Mouse (Mus musculus): ENCODE measurements around the gene Pdlim4. TPM values are rescaled to one million over a fixed set of nuclear protein-coding genes. Genes with fewer than 3 reads are reported as not detected.

Gene Pdlim4
- polyA plus RNA-seq, 1 experiment from 2014 or later: 144 TPM

DNA sequence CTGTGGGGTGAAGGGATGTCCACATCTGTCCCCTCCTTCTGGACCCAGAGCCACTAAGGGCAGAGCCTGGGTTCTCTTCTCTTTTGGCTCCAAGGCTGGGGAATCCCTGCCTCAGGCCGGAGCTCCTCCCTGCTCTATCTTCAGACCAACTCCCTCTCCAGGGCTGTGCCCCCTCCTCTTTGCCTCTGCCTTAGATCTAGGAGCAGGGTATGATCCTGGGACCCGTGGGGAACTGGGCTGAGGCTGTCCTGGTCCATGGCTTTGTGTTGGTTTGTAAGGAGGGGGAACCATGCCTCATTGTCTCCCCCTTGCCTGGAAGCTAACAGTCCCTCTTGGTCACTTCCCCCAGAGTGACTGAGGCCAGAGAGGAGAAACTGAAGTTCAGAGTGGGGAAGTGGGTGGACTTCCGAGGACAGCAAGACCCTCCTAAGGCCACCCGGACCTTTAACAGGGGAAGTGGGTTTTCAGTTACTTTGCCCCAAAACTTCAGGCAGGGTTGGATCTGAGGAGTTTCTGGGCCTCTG lies 756 bp downstream of the Pdlim4 start:
- Histone ChIP-seq H3K4me1 (peaks cover 29% of the 10 kb centered on the region), H3K4me2 (replicated peaks) (peak overlapping the region; percentile 83), H3K9me3 (no peaks in the 10 kb centered on the region), H3K27me3 (no peaks in the 10 kb centered on the region), H3K36me3 (peaks cover 7% of the 10 kb centered on the region; the same call in 1 of the 2 replicates), H3K9ac (peak overlapping the region; percentile 85), H3K27ac (peak overlapping the region; percentile 84), H3K4me3 (peak overlapping the region; percentile 68)
- no peak for ATAC-seq (ENCODE audit: insufficient number of reproducible peaks, insufficient read depth, low FRiP score, low TSS enrichment)
- WGBS: 13% methylated on average over 4 of the region's 4 CpGs

DNA sequence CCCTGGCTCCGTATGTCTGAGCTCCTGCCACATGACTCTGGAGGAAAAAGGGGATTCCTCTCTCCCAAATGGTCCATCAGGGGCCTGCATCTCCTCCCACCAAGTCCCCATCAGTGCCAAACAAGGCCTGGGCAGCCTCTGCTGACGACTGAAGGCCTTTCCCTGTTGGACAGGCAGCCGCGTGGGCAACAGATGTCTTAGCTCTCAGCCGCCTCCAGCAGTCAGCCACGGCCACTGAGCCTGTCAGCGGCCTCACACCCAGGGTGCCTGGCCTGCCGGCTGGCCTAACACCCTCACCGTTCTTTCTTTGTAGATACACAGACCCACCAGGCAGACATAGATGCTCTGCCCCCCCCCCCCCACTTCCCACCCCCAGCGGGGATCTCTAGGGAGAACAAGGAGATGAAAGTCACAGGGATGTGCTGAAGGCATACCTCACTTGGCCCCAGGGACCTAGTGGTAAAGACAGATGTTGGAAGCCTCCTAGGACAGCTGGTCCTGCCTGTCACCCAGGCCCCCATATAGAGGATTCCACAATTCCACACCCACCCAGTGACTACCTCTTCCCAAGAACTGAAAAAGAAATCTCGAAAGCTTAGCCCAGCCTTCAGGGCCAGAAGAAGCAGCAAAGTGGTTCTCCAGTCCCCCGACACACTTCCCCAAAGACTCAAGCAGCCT lies 1.4 kb downstream of the Pdlim4 start:
- ATAC-seq (ENCODE audit: insufficient number of reproducible peaks, insufficient read depth, low FRiP score, low TSS enrichment): no peak
- peak overlapping the region; percentile 83 for H3K4me2 ChIP-seq (replicated peaks)
- H3K4me3 ChIP-seq: peak overlapping the region; percentile 68
- no peaks in the 10 kb centered on the region for H3K27me3 ChIP-seq
- H3K4me1 ChIP-seq: peaks cover 34% of the 10 kb centered on the region
- peaks cover 11% of the 10 kb centered on the region for H3K36me3 ChIP-seq
- peak overlapping the region; percentile 84 for H3K27ac ChIP-seq
- H3K9ac ChIP-seq: peak overlapping the region; percentile 85
- WGBS: 12% methylated on average over 12 of the region's 12 CpGs
- no peaks in the 10 kb centered on the region for H3K9me3 ChIP-seq

DNA sequence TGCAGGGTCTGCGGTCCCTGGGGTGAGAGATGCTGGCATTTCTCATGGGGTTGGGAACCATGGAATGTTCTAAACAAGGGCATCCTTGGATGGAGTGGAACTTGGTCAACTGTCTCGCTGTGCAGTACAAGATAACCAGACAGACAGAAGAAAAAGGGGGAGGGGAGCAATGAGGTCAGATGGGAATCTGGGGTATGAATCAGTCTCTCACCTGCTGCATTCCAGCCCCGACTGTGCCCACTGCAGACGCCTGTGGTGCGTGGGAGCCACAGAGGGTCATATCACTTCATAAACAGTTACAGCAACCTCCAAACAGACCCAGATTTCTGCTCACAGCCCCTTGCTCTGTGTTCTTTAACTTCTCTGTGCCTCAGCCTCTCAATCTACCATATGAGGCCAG lies 2.4 kb downstream of the Pdlim4 start:
- no peak for ATAC-seq (ENCODE audit: insufficient number of reproducible peaks, insufficient read depth, low FRiP score, low TSS enrichment)
- H3K27ac ChIP-seq: no peak overlapping the region
- H3K9ac ChIP-seq: peak overlapping the region; percentile 85; the same call in 1 of the 2 replicates
- peak overlapping the region; percentile 68 for H3K4me3 ChIP-seq
- no peaks in the 10 kb centered on the region for H3K9me3 ChIP-seq
- H3K27me3 ChIP-seq: no peaks in the 10 kb centered on the region
- H3K4me2 ChIP-seq (replicated peaks): peak overlapping the region; percentile 83
- H3K4me1 ChIP-seq: peaks cover 39% of the 10 kb centered on the region
- 65% methylated on average over 5 of the region's 5 CpGs for WGBS
- H3K36me3 ChIP-seq: peaks cover 21% of the 10 kb centered on the region

DNA sequence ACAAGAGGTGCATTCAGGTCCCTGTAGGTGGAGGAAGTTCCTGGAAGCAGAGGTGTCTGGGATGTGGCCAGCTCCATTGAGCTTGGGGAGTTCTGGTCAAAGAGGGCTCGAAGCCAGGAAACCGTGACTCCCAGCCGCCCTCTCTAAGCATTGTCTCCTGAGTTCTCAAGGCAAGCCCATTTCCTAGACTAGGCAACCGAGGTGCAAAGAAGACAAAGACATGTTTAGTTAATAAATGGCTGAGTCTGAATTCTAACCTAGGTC lies 3.0 kb downstream of the Pdlim4 start:
- Histone ChIP-seq H3K27me3 (no peaks in the 10 kb centered on the region), H3K27ac (no peak overlapping the region), H3K4me1 (peaks cover 43% of the 10 kb centered on the region), H3K36me3 (peaks cover 24% of the 10 kb centered on the region), H3K9ac (no peak overlapping the region), H3K9me3 (no peaks in the 10 kb centered on the region), H3K4me2 (replicated peaks) (no peak overlapping the region), H3K4me3 (no peak overlapping the region)
- 87% methylated on average over 4 of the region's 4 CpGs for WGBS
- ATAC-seq (ENCODE audit: insufficient number of reproducible peaks, insufficient read depth, low FRiP score, low TSS enrichment): no peak

DNA sequence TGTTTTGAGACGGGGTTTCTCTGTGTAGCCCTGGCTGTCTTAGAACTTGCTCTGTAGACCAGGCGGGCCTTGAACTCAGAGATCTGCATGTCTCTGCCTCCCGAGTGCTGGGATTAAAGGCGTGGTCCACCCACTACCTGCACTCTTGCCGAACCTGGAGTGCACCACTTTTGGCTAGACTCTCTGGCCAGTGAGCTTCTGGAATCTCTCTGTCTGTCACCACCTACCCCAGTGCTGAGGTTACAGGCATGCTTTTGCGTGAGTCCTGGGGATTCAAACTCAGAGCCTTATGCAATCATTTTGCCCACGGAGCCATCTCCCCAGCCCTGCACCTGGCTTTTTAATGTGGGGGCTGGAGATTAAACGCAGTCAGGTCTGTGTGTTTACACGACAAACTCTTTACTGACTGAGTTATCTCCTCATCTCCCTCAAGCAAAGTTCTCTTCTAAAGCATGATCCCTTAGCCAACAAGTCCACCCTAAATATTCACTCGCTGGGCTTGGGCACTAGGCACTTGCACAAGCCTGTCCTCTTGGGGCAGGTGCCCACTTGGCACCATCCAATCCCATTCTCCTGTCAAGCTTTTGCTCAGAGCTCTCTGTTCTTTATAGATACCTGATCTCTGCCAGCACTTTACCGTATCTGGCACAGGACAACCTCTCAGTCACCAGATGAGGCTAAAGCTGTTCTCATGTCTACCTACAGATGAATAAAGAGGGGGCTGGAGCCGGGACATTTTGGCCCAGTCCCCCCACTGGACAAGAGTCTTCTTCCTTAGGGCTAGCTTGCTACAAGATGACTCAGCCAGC lies 3.5 kb downstream of the Pdlim4 start:
- WGBS: 86% methylated on average over 12 of the region's 12 CpGs
- Histone ChIP-seq H3K4me3 (no peak overlapping the region), H3K4me1 (peaks cover 48% of the 10 kb centered on the region), H3K27ac (no peak overlapping the region), H3K27me3 (no peaks in the 10 kb centered on the region), H3K9ac (no peak overlapping the region), H3K9me3 (no peaks in the 10 kb centered on the region), H3K4me2 (replicated peaks) (no peak overlapping the region), H3K36me3 (peaks cover 29% of the 10 kb centered on the region)
- ATAC-seq (ENCODE audit: insufficient number of reproducible peaks, insufficient read depth, low FRiP score, low TSS enrichment): no peak

DNA sequence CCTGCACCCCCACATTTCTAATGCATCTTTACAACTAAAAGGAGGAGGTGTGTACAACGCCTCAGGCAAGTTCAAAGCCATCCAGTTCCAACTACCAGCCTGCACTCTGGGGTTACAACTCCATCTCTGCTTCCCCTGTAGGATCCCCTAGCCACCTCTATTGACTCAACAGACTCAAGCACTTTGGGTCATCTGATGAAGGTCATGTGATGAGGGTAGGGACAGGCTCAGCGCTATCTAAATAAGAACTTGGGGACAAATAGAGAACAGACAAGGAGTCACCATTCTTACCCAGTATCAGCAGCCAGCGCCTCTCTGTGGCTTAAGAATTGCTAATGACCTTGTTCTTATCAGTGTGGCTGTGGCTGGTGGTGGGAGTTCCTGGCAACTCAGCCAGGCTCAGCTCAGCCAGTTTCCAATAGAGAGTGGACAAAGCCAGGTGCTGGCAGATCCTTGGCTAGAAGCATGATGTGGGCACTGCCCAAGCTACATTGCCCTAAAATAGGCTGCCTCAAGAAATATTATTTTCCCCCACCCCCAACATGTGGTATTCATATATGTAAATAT lies 4.3 kb downstream of the Pdlim4 start:
- Histone ChIP-seq H3K27me3 (no peaks in the 10 kb centered on the region), H3K9me3 (no peaks in the 10 kb centered on the region), H3K9ac (no peak overlapping the region), H3K4me3 (no peak overlapping the region), H3K4me1 (peaks cover 56% of the 10 kb centered on the region), H3K36me3 (peaks cover 31% of the 10 kb centered on the region), H3K27ac (no peak overlapping the region), H3K4me2 (replicated peaks) (no peak overlapping the region)
- no peak for ATAC-seq (ENCODE audit: insufficient number of reproducible peaks, insufficient read depth, low FRiP score, low TSS enrichment)
- 78% methylated on average over 3 of the region's 3 CpGs for WGBS

DNA sequence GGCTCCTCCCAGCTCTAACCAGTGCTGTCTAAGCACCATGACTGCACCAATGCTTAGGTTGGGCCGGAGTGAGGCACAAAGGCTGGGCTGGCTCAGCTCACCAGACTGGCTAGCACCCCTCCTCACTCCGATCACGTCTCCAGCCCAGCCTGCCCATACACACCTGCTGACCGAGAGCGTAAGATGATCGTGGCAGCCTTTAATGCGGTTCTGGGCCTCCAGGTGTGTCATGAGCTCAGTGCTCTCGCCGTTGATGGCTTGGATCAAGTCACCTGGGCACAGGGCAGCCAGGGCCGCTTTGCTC lies 5.4 kb downstream of the Pdlim4 start:
- WGBS: 84% methylated on average over 10 of the region's 10 CpGs
- no peaks in the 10 kb centered on the region for H3K9me3 ChIP-seq
- peaks cover 36% of the 10 kb centered on the region for H3K36me3 ChIP-seq
- H3K9ac ChIP-seq: no peak overlapping the region
- ATAC-seq (ENCODE audit: insufficient number of reproducible peaks, insufficient read depth, low FRiP score, low TSS enrichment): no peak
- no peak overlapping the region for H3K4me2 ChIP-seq (replicated peaks)
- peak overlapping the region; percentile 41; the same call in 1 of the 2 replicates for H3K27ac ChIP-seq
- peaks cover 67% of the 10 kb centered on the region for H3K4me1 ChIP-seq
- no peaks in the 10 kb centered on the region for H3K27me3 ChIP-seq
- H3K4me3 ChIP-seq: no peak overlapping the region

DNA sequence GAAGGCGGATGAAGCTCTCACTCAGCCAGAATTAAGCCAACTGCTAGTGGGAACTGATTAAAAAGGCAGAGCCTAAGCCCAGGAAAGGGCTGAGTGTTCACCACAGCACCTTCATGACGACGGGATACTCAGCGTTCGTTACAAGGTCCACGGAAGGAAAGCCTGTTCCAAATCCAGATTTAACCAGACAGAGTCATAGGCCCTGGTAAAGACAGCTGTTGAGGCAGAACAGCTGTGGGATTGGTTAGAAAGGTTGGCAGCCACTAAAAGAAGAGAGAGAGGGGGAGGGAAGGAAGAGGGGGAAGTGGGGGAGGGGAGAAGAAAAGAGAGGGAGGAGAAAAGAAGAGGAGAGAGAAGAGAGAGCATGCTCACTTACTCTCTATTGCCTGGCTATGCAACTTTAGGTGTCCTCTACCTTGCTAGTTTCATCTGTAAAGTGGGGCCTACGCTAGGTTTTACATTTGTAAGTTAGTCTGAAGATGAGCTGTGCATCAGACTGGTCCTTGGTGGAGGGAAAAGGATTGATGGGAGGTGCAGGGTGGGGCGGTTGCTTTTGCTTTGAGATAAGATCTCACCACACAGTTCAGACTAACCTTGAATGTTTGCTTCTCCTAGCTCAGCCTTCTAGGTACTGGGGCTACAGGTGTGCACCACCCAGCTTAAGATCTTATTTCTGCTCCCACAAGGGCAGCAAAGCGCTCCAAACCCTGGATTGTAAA lies 5.9 kb downstream of the Pdlim4 start:
- Histone ChIP-seq H3K9ac (no peak overlapping the region), H3K9me3 (no peaks in the 10 kb centered on the region), H3K4me3 (no peak overlapping the region), H3K4me1 (peaks cover 70% of the 10 kb centered on the region), H3K27me3 (no peaks in the 10 kb centered on the region), H3K4me2 (replicated peaks) (no peak overlapping the region), H3K36me3 (peaks cover 36% of the 10 kb centered on the region), H3K27ac (peak overlapping the region; percentile 65; the same call in 1 of the 2 replicates)
- 79% methylated on average over 9 of the region's 9 CpGs for WGBS
- ATAC-seq (ENCODE audit: insufficient number of reproducible peaks, insufficient read depth, low FRiP score, low TSS enrichment): no peak

DNA sequence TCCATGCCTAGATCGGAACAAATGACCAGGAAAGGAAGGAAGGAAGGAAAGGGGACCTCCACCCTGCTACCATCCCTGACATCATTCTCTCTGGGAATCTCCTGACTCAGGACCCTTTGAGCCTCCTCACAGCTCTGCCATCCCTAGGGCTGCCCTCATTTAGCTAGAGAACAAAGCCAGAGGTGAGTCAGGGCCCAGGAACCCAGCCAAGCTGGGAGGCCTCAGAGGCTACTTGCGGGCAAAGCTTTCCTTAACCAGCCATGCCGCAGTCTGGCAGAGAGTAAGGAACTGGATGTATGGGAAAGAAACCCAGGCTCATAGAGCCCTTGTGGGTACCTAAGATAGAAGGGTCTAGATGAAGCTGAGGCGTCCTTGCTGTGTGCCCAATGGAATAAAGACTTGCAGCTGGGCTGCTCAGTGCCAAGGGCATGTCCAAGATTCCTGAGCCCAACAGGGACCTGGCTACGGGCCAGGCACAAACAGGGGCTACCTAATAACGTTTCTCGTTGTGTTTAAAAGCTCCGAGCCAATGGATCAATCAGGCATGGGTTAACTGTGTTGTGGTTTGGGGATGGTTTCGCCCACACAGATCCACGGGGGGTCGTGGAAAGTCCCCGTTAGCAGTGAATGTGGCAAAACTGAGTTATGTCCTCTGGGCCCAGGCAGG lies 6.6 kb downstream of the Pdlim4 start:
- no peak for ATAC-seq (ENCODE audit: insufficient number of reproducible peaks, insufficient read depth, low FRiP score, low TSS enrichment)
- Histone ChIP-seq H3K36me3 (peaks cover 36% of the 10 kb centered on the region), H3K27ac (peak overlapping the region; percentile 65; the same call in 1 of the 2 replicates), H3K9ac (no peak overlapping the region), H3K9me3 (no peaks in the 10 kb centered on the region), H3K4me2 (replicated peaks) (no peak overlapping the region), H3K27me3 (no peaks in the 10 kb centered on the region), H3K4me3 (no peak overlapping the region), H3K4me1 (peaks cover 70% of the 10 kb centered on the region)
- 80% methylated on average over 12 of the region's 12 CpGs for WGBS

DNA sequence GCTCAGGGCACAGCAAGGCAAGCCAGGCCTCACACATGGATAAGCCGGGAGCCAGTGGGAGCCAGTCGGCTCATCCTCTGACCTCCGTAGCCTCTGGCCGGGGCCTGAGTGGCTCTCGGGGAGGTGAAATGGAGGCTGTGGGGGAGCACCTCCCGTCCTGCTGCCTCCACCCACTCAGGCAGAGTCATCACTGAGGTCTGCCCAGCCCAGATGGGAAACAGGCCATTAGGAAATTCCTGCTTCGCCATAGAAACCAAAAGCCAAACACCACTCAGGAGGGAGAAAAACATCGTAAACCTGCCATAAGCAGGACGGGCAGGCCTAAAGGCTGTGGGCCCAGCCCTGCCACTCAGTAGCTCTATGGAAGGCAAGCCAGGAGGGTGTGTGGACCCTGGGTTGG lies 8.5 kb downstream of the Pdlim4 start:
- Histone ChIP-seq H3K9ac (no peak overlapping the region), H3K36me3 (peaks cover 46% of the 10 kb centered on the region), H3K4me1 (peaks cover 74% of the 10 kb centered on the region), H3K27ac (peak overlapping the region; percentile 93), H3K4me2 (replicated peaks) (0 out of 2 replicates have a peak overlapping the region, but pooled peaks have one; percentile 3), H3K27me3 (no peaks in the 10 kb centered on the region), H3K4me3 (no peak overlapping the region), H3K9me3 (no peaks in the 10 kb centered on the region)
- WGBS: 12% methylated on average over 9 of the region's 9 CpGs
- ATAC-seq (ENCODE audit: insufficient number of reproducible peaks, insufficient read depth, low FRiP score, low TSS enrichment): no peak

DNA sequence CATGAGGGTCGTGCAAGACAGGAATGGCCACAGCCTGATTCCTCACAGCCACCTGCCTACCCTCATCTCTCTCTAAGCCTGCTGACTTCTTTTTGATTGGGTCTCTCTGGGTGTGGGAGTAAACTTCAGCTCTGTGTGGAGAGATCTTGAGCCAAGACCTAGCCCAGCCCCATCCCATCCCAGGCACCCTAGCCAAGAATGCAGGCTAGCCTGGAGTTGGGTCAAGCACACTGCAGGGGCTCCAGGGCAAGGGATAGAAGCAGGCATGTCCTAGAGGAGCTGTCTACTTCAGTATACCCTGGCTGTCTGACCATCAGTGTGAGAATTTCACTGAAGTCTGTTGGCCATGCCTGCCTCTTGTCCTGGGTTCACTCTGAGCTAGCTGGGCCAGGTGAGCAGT lies 9.3 kb downstream of the Pdlim4 start:
- ATAC-seq (ENCODE audit: insufficient number of reproducible peaks, insufficient read depth, low FRiP score, low TSS enrichment): no peak
- peaks cover 74% of the 10 kb centered on the region for H3K4me1 ChIP-seq
- H3K36me3 ChIP-seq: peaks cover 51% of the 10 kb centered on the region
- 33% methylated on average over 1 of the region's 1 CpGs for WGBS
- no peaks in the 10 kb centered on the region for H3K27me3 ChIP-seq
- H3K9ac ChIP-seq: no peak overlapping the region
- H3K9me3 ChIP-seq: no peaks in the 10 kb centered on the region
- H3K4me2 ChIP-seq (replicated peaks): no peak overlapping the region
- peak overlapping the region; percentile 93 for H3K27ac ChIP-seq
- H3K4me3 ChIP-seq: no peak overlapping the region
